Mouse (Mus musculus) spleen, postnatal 10 days (tissue): ENCODE results near the gene Cadm1.

ENCODE experiments used
- DNase-seq, 2 experiments: peaks; one replicate each; pipeline ENCODE4 v3.0.0; 2021 to 2022; ENCODE audit warnings: low spot score in 2 of 2

Cadm1 gene

DNA sequence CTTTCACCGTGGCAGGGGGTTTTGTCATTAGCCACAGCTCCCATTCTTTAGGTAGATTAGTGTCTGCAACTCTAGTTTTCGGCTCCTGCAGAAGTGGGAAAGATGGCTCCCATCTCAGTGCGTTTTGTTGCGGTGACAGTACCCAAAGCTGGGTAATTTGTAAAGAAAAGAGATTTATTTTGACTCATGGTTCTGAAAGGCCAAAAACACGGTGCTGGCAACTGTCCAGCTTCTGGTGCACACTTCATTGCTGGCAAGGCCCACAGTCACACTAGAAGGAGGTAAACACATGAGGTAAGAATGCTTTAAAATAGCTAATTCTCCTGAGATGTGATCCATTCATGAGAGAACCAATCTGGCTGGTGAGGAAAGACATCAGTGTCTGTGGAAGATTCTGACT lies 18.9 kb downstream of the Cadm1 start:
- DNase-seq: no peak

GRCm38 (mm10) chr9:47552960-47553575 lies 23.1 kb downstream of the Cadm1 start:
- DNase-seq: no peak

DNA sequence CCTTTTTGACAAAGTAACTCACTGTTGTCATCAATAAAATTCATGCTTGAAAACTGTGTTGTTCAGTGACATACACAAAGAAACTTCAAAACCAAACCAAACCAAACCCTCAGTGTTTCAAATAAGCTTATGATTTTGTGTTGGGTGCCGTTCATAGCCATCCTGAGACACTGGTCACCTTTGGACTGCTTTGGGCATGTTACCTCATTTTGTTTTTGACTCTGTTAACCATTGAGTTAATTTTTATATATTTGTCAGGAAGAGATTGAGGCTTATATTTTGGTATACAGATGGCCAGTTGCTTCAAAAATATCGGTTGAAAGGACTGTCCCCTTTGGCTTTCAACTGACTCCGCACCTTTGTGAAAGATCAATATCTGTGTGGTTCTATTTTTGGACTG lies 30.8 kb downstream of the Cadm1 start:
- DNase-seq: no peak

DNA sequence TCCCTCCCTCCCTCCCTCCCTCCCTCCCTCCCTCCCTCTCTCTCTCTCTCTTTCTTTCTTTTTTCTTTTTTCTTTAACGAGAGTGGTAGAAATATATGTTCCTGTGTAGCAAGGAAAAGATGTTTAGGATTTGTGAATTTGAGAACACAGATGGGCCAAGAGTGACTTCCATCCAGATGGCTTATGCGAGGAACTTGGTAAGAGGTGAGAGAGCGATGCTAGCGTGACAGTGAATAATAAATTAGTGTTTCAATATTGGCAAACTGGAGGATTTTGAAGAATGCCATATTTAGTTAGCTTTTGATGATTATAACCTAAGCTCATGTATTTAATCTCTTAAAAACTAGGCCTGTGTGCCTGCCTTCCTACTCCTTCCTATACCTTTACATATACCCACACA lies 31.6 kb downstream of the Cadm1 start:
- no peak for DNase-seq

DNA sequence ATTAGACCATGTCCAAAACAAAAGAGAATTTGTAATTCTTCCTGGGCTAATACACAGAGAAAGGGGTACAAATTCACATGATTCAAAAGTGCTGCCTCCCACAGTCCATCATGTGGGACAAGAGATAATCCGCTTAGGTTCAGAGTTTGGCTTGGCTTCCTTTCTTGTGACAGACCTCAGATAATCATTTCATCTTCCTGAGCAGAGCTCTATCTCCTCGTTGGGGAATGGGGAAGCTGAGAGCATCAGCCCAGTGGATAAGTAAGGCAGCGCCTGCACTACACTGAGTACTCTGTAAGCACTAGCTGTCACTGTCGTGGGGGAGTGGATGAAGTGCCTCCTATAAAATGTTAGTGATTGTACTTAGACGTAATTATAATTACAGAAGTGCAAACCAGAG lies 35.1 kb downstream of the Cadm1 start:
- no peak for DNase-seq

- no peak for DNase-seq
Observed at GRCm38 (mm10) chr9:47567873-47568272, 37.9 kb downstream of the Cadm1 start.

- no peak for DNase-seq
Observed at GRCm38 (mm10) chr9:47570184-47570583, 40.2 kb downstream of the Cadm1 start.

DNA sequence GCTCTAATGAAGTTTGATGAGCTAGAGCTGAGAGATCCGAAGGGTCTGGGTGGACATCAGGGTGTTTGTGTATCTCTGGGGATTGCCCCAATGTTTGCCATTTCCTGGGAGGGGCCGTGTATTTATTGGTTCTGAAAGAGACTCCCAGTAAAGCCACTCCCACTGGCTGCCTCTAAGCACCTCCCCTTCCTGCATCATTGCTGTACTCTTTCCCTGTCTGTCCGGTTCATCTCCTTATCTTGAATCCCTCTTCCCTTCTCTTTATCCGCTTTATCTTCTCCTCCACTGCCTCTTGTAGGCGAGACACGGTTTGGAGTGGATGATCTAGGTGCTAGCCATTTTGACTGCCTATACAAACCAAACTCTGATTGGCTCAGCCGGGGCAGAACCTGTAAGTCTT lies 41.5 kb downstream of the Cadm1 start:
- DNase-seq: no peak

DNA sequence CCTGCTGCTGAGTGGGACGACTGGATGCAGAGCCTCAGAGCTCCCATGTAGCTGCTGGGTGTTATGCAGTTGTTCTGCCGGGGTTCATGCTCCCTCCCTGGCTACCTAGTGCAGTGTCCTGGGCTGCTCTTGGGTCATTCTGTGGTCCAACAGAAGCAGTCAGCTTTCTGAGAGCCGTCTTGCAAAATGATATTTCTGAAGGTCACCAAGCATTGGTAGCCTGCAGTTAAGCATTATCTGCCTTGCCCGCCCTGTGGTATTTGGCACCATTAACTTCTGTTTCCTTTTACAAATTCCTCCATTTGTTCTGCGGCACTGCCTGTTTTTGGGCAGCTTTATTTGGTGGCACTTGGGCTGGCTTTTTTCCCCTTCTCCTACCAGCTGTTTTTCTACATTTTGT lies 42.2 kb downstream of the Cadm1 start:
- DNase-seq: no peak

DNA sequence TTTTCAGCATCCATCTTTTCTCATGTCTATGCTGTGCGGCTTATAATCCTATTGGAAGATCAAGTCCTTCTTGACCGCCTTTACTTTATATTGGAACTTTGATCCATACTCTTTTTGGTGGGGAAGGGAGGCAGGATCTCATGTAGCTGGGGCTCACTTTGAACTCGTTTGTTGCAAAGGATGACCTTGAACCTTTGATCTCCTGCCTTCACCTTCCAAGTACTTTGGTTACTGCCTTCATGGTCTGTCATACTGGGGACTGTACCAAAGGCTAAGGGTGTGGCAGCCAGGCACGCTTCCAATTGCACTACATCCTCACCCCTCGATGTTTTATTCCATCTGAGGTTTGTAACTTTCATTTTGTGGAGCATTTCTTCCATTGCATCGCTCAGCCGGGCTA lies 43.5 kb downstream of the Cadm1 start:
- DNase-seq: no peak

DNA sequence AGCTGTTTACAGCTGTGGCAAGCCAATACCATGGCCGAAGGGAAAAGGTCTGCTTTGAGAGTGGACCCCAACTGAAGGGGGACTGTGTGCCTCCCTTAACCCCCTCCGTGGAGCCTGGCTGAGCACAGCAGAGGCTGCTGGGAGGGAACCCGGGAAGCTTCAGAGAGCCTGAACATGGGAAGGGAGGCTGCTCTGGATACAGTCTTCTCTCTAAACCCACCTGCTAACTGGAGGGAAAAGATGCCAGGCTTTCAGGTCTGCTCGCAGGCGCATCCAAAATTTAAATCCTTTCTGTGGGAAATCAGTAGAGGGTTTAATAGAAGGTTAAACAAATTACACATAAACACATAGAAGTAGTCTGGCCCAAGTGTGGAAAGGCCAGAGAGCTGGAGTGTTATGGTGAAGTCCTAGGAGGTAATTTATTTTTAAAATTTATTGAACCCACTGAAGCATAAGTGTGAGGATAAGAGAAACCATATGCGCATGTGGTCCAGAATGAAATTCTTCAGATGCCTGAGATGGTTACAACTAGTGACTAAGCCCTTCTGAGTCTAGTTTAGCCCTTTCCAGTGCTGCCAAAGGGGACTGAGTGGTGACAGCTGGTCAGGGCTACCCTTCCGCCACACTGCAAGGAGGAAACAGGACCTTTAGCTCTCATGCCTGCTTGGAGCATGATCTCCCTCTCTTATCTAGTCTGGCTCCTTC lies 44.9 kb downstream of the Cadm1 start:
- DNase-seq: no peak

GRCm38 (mm10) chr9:47575764-47576163 lies 45.8 kb downstream of the Cadm1 start:
- DNase-seq: no peak

DNA sequence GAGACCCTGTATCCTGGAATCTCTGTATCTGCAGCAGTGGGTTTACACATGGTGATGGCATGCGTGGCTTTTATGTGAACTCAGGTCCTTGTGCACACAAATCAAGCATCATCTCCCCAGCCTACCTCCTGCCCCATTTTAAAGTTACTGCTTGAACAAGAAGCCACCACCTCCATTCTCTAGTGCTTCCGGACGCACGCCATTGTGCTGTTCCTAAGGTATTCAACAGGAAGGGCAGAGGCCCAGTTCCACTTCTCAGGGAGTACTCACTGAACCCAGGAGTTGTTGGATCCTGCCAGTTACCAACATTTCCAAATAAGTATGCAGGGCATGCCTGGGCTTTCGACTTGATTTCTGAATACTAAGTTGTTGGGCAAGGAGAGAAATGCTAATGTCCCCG lies 49.5 kb downstream of the Cadm1 start:
- DNase-seq: no peak

- DNase-seq: no peak
Observed at GRCm38 (mm10) chr9:47581576-47582365, 51.8 kb downstream of the Cadm1 start.

DNA sequence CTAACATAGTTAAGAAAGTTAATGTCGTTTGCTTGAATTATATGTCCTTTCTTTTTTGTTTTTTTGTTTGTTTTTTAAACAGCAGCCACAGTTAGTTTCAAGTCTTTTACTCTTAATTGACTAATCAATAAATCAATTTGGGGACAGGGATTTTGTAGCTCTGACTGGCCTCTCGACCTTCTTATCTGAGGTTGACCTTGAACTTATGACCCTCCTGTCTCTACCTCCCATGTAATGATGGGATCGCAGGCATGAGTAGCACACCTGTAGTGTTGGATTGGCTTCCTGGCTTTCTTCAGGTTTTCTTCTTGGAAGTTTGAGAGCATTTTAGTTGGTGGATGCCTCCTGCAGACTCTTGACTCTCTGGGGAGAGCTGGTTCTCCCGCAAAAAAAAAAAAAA lies 53.3 kb downstream of the Cadm1 start:
- DNase-seq: no peak

- no peak for DNase-seq
Observed at GRCm38 (mm10) chr9:47586176-47586575, 56.2 kb downstream of the Cadm1 start.

DNA sequence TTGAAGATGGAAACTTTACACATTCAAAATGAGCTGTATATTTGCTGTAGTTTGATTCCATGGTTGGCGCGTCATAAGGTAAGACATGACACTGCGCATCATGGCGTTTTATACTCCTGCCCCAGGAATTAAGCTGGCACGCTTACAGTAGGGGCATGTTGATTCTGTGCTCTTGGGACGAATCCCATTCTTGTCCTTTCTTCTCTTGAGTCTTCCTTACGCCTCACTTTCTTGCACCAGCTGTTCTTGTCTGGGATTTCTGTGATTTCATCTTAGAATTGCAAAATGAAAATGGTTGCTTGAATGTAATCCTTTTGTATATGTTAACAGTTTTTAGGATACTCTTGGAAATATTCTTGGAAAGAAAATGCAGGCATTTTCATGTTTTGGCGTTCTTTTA lies 56.9 kb downstream of the Cadm1 start:
- no peak for DNase-seq

DNA sequence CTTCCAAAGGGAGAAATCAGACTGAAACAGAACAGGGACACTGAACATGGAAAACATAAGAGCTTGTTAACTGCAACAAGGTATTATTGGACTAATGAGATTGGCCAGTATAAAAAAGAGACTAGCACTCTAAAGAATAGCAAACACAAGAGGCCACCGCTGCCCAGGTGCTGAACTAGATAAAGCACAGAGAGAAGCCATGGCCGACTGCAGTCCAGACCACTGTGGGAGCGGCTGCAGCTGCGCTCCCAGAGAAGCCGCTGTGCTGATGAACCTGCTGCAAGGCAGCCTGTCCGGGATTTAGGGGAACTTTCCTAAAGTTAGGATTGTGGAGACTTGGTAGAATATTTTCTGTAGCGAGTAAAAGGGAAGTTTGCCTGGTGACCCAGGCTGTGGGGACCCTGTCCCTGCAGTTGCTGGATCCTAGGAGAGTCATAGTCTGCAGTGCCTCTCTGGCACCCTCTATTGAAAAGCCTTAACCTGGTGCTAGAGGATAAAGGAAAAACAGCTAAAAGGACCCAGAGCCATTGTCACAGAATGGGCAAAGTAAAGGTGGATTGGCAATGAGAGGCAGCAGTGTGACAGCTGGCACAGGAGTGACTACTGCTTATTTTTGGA lies 57.7 kb downstream of the Cadm1 start:
- DNase-seq: peak in 1 of 2 experiments; percentile 18

GRCm38 (mm10) chr9:47589832-47590231 lies 59.9 kb downstream of the Cadm1 start:
- DNase-seq: peak in 1 of 2 experiments; percentile 19

DNA sequence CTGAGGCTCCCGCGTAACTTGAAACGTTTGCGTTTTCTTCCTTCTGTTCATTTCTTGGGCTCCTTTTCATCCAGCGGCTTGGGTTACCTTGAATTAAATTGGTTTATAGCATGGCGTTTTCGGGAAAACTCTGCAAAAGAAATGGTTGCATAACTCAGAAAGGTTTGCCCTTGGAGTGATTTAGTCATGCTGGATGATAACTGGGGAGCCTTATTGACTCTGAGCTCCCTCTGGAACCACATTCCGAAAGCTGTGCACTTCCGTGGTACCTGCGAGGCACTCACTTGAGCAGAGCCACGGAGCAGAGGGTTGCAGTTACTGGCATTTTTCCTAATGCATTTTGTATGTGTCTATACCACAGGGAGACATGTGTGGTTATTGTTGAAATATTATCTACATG lies 71.6 kb downstream of the Cadm1 start:
- no peak for DNase-seq

DNA sequence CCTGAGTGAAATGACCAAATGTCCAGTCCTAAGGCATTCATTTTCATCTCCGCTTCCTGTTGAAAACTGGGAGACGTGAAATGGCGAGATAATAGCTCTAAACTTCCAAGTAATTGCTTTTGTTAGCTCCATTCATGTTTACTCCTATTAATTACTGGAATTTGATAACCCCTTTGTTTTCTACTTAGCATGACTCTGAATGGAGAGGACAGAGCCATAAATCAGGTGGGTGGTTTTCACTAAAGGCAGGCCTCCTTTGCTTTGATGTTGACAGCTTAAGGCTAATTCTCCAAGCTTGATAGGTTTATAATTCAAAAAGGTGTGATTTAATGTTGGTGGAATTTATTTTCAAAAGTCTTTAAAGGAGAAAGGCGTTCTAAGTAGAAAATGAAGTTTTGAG lies 74.0 kb downstream of the Cadm1 start:
- no peak for DNase-seq

- no peak for DNase-seq
Observed at GRCm38 (mm10) chr9:47605628-47606027, 75.7 kb downstream of the Cadm1 start.

- no peak for DNase-seq
Observed at GRCm38 (mm10) chr9:47608441-47608840, 78.5 kb downstream of the Cadm1 start.
